Mouse (Mus musculus) urinary bladder, postnatal 10 days (tissue): ENCODE measurements around the gene Pdcd11.
A peak's percentile ranks its signal among the peaks of the same experiment; 100 is the strongest.

Experiments
- DNase-seq: peaks from one replicate; pipeline ENCODE4 v3.0.0; 2022; ENCODE audit warnings: low spot score

Pdcd11 gene

GRCm38 (mm10) chr19:47168793-47169412 is 78.3 kb downstream of the Pdcd11 start:
- peak; percentile 53 for DNase-seq

- no peak for DNase-seq
Measured at GRCm38 (mm10) chr19:47174515-47174914, 83.9 kb downstream of the Pdcd11 start.

GRCm38 (mm10) chr19:47175472-47175871 is 84.9 kb downstream of the Pdcd11 start:
- DNase-seq: no peak

- no peak for DNase-seq
Measured at GRCm38 (mm10) chr19:47176916-47177505, 86.4 kb downstream of the Pdcd11 start.

GRCm38 (mm10) chr19:47178001-47178400 is 87.4 kb downstream of the Pdcd11 start:
- DNase-seq: no peak

GRCm38 (mm10) chr19:47178431-47179271 is 88.1 kb downstream of the Pdcd11 start, which contains the start of gene Neurl1a:
Gene Neurl1a (plus strand): TSS chr19:47178820.
- DNase-seq: no peak

GRCm38 (mm10) chr19:47179272-47179809 is 88.8 kb downstream of the Pdcd11 start:
- no peak for DNase-seq

- DNase-seq: no peak
Measured at GRCm38 (mm10) chr19:47180011-47180410, 89.4 kb downstream of the Pdcd11 start.
